Mouse (Mus musculus) splenic B cell, adult 2 months (primary cell): Measurements from ENCODE around the gene Lias.

Experiments
- DNase-seq: peaks from one replicate; pipeline ENCODE4 v3.0.0-alpha.2; 2011; ENCODE audit warnings: low read depth, low spot score
- H3K27me3 ChIP-seq: 2 replicates; pipeline ENCODE4 v1.6.1; 2012; ENCODE audit warnings: mild to moderate bottlenecking, low read length, moderate library complexity, mixed read lengths; ENCODE audit not compliant: control insufficient read depth, poor library complexity, insufficient read depth, severe bottlenecking
- H3K36me3 ChIP-seq: 2 replicates; pipeline ENCODE4 v1.6.1; 2012; ENCODE audit warnings: mild to moderate bottlenecking, low read length, moderate library complexity, mixed read lengths; ENCODE audit not compliant: control insufficient read depth, poor library complexity, insufficient read depth, severe bottlenecking

Lias gene

GRCm38 (mm10) chr5:65401251-65401994 is 10.1 kb downstream of the Lias start:
- peak; percentile 86 for DNase-seq
- H3K27me3 ChIP-seq = no peaks in the 10 kb centered on the region
- H3K36me3 ChIP-seq = peaks cover 9% of the 10 kb centered on the region

DNA sequence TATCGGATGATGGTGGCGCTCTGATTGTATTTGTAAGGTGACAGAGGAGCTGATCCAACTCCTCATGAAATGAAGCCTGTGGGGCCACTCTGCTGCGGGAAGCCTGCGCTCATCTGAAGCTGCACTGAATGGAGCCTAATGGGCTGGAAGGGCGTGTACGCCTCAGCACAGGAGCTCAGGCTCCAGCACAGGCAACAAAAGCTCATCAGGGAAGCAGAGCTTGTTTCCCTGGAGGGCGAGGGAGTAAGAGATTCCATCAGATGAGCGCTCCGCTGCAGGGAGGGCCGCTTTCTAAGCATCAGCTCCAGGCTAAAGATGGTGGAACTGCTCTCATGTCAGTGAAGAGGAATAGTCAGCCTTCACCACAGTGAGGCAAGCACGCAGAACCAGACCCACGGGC is 16.7 kb downstream of the Lias start:
- H3K27me3 ChIP-seq = no peaks in the 10 kb centered on the region
- 0 out of 2 replicates have a peak, but pooled peaks cover 12% of the 10 kb centered on the region for H3K36me3 ChIP-seq
- DNase-seq = no peak

GRCm38 (mm10) chr5:65415653-65416458 is 24.6 kb downstream of the Lias start:
- no peaks in the 10 kb centered on the region for H3K36me3 ChIP-seq
- no peak for DNase-seq
- H3K27me3 ChIP-seq = no peaks in the 10 kb centered on the region

DNA sequence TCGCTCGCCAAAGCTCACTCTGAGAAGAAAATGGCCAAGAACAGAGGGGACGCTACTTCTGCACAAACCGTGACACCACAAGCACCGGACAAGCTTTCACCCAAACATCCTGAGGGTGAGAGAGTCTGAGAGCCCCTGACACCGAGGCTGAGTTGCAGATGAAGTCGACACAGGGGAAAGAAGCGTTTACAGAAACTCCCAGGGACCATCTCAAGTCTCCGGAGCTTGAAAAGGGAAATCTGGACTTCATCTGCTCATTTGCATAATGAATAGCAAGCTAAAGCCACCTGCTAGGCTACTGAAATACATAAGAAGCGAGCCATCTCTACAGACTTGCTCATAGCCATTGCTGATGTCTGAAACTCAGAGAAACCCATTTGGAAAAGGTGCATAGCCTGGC is 27.8 kb downstream of the Lias start:
- Histone ChIP-seq H3K36me3 (peaks cover 9% of the 10 kb centered on the region; the same call in 1 of the 2 replicates), H3K27me3 (no peaks in the 10 kb centered on the region)
- no peak for DNase-seq

DNA sequence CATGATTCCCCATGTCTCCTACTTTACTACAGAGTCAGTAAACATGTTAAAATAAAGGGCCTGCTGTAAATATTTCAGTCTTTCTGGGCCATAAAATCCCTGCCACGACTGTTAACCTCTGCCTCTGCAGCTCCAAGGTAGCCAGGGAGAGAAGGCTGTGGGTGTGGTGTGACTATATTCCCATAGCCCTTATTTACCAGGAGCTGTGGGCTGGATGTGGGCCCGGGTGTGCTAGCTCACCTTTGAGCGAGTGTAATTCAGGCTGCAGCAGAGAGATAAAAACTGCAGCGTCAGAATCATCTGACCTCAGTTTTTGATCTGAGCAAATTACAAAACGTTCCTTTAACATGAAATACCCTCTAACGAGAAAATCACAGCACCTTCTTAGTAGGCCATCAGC is 29.5 kb downstream of the Lias start:
- no peak for DNase-seq
- Histone ChIP-seq H3K36me3 (peaks cover 12% of the 10 kb centered on the region; the same call in 1 of the 2 replicates), H3K27me3 (no peaks in the 10 kb centered on the region)

DNA sequence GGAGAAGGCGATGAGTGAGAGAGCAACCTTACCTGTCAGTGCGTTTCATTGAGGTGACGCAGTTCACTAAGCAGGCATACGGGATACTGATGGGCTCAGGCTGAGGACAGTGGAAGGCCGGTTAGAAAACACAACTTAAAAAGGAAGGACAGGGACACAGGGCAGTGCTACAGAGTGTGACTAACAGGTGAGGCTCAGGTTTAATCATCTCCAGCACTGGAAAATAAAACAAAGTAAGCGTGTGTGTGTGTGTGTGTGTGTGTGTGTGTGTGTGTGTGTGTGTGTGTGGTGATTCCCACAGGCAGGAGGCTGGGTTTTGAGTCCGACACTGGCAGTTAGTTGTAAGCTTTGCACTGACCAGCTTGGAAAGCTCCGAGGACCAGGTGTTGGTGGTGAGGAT is 31.5 kb downstream of the Lias start:
- no peak for DNase-seq

GRCm38 (mm10) chr5:65424215-65424614 is 32.9 kb downstream of the Lias start:
- Histone ChIP-seq H3K27me3 (no peaks in the 10 kb centered on the region), H3K36me3 (peaks cover 12% of the 10 kb centered on the region; the same call in 1 of the 2 replicates)

More for the DNA sequence above, 31.5 kb downstream of the Lias start:
- Histone ChIP-seq H3K36me3 (peaks cover 12% of the 10 kb centered on the region; the same call in 1 of the 2 replicates), H3K27me3 (no peaks in the 10 kb centered on the region)

DNA sequence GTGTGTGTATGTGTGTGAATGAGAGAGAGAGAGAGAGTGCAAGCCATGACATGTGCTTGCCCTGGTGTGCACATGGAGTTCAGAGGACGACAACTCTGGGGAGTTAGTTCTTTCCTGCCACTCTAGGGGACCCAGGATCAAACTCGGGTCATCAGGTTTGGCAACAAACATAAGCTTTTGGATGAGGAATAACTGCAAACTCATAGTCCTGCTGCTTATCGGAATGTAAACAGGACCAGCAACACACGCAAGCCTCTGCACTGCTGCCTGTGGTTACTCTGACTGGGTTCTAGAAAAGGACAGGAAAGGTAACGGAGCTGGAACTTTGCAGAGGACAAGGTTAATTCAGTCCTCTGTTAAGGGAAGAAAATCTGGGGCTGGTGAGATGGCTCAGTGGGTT is 34.0 kb downstream of the Lias start:
- DNase-seq = no peak
- H3K36me3 ChIP-seq = peaks cover 12% of the 10 kb centered on the region; the same call in 1 of the 2 replicates

More at GRCm38 (mm10) chr5:65424215-65424614, 32.9 kb downstream of the Lias start:
- DNase-seq = no peak

DNA sequence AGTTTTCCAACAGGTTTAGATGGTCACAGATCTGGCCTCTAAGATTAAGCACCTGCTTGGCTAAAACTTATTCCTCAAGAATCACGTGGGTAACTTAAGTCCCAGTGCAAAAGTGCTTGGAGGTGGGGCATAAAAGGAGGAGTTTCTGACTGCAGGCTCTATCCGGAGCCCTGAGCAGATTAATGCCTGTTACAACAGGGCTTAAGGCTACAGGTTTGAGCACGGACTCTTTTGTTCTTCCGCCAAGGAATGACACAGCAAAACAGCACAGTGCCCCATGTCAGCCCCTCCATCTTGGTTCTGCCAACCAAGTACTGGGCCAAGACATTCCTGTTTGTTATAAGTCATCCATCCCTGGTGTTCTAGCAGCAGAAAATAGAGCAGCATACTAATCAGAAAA is 37.0 kb downstream of the Lias start:
- Histone ChIP-seq H3K36me3 (peaks cover 7% of the 10 kb centered on the region; the same call in 1 of the 2 replicates), H3K27me3 (no peaks in the 10 kb centered on the region)
- DNase-seq = no peak

More for the DNA sequence above, 34.0 kb downstream of the Lias start:
- H3K27me3 ChIP-seq = no peaks in the 10 kb centered on the region

GRCm38 (mm10) chr5:65429441-65429840 is 38.1 kb downstream of the Lias start:
- DNase-seq = no peak
- peaks cover 3% of the 10 kb centered on the region; the same call in 1 of the 2 replicates for H3K36me3 ChIP-seq

DNA sequence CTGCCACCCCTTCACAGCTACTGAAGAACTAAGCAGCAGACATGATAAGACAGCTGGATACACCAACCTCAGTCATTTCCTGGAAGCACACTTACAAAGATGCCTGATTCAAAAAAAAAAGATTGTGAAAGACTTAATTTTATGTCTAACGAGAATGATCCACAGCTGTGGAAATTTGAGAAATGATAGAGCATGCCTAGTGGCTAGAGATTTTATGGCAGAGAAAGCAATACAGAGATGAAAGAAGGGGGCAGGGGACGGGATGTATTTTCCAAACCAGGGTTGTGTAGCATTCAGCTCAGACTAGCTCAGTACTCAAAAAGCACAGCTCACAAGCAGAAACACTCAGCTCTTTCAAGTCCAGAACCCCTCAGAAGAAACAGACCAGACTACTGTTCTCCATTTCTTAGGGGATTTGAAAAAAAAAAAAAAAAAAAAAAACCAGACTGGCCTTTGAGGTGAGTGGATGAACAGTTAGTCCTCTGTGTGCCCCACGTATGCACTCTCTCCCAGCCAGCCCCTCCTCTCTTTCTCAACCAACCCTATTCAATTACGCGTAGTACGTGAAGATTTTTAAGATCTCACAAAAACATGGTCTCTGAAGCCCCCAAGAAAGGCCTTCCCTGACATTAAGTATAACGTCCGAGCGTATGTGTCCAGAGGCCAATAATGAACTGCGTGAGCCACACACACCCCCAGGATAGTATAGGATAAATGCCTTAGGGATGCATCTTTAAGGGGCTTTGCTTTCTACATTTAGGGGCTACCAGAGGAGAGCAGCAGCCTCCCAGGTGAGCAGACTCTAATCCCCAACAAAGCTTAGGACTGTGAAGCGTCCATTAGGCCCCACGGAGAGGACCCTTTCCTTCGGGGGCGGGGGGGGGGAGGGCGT is 43.4 kb downstream of the Lias start:
- no peaks in the 10 kb centered on the region for H3K27me3 ChIP-seq
- H3K36me3 ChIP-seq = no peaks in the 10 kb centered on the region
- DNase-seq = no peak

More at GRCm38 (mm10) chr5:65429441-65429840, 38.1 kb downstream of the Lias start:
- no peaks in the 10 kb centered on the region for H3K27me3 ChIP-seq

- H3K27me3 ChIP-seq = no peaks in the 10 kb centered on the region
- no peaks in the 10 kb centered on the region for H3K36me3 ChIP-seq
- no peak for DNase-seq
These were observed 44.1 kb downstream of the Lias start for GRCm38 (mm10) chr5:65435363-65435805.

- H3K36me3 ChIP-seq = no peaks in the 10 kb centered on the region
- peak; percentile 96 for DNase-seq
- no peaks in the 10 kb centered on the region for H3K27me3 ChIP-seq
These were observed 44.7 kb downstream of the Lias start, which contains the start of gene Ugdh for GRCm38 (mm10) chr5:65435806-65436561. Gene Ugdh, minus strand, starts transcription at chr5:65435949.
